Comparison of ENCODE assay signal across 27 mouse cellular contexts in the genomic region with DNA sequence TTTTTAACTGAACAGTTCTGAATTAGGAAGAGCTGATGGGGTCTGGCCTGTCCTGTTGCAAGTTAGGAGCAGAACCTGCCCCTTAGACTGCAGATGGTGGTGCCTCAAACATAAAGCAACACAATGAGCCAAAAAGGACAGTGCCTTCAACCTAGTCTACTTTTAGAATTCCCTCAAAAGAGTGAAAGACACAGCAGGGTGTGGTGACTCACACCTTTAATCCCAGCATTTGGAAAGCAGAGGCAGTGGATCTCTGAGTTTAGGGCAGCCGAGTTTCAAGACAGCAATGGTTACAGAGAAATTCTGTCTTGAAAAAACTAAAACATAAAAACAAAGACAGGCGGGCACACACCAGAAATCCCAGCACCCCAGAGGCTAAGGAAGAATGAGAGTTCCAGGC. TPM values are rescaled to one million over a fixed set of nuclear protein-coding genes. Genes with fewer than 3 reads are reported as not detected.
DNase-seq lines count a peak whose midpoint lies in the region; ATAC-seq lines count a peak whose summit lies in the region.
"Had no signal": no experiment of that assay in that cellular context is flagged by ENCODE, and none has a peak within 500 bp of the region (broad histone marks: within the 10 kb centered on the region; RNA-seq: fewer than 3 reads in every experiment).

No protein-coding gene starts in this region.

- H3K9ac ChIP-seq in embryonic facial prominence, embryonic 13.5 days: peak overlapping the region; percentile 16; the same call in 1 of the 2 replicates
- no peak overlapping the region for H3K9ac ChIP-seq in midbrain, embryonic 11.5 days (ENCODE audit: low read length)
- H3K9ac ChIP-seq in midbrain, embryonic 15.5 days: no peak overlapping the region
- no peak overlapping the region for H3K9ac ChIP-seq in forebrain, embryonic 11.5 days (ENCODE audit: low read length)
- H3K9ac ChIP-seq: embryonic facial prominence, embryonic 12.5 days; forebrain, embryonic 13.5 days; heart, embryonic 12.5 days; heart, embryonic 15.5 days; hindbrain, embryonic 14.5 days had no signal

- H3K4me2 ChIP-seq in embryonic facial prominence, embryonic 13.5 days: no peak overlapping the region
- no peak overlapping the region for H3K4me2 ChIP-seq in midbrain, embryonic 11.5 days
- no peak overlapping the region for H3K4me2 ChIP-seq in midbrain, embryonic 15.5 days
- no peak overlapping the region for H3K4me2 ChIP-seq in forebrain, embryonic 11.5 days (ENCODE audit: low read depth, low read length, severe bottlenecking)
- H3K4me2 ChIP-seq: embryonic facial prominence, embryonic 12.5 days; forebrain, embryonic 13.5 days; heart, embryonic 12.5 days; heart, embryonic 15.5 days; hindbrain, embryonic 14.5 days had no signal

- no peaks in the 10 kb centered on the region for H3K27me3 ChIP-seq in embryonic facial prominence, embryonic 13.5 days
- H3K27me3 ChIP-seq in embryonic facial prominence, embryonic 10.5 days (replicated peaks; ENCODE audit: low read depth, poor library complexity, severe bottlenecking): no peaks in the 10 kb centered on the region
- no peaks in the 10 kb centered on the region for H3K27me3 ChIP-seq in midbrain, embryonic 11.5 days (ENCODE audit: control insufficient read depth, insufficient read depth, low read length)
- no peaks in the 10 kb centered on the region for H3K27me3 ChIP-seq in midbrain, embryonic 15.5 days (replicated peaks)
- no peaks in the 10 kb centered on the region for H3K27me3 ChIP-seq in forebrain, embryonic 11.5 days (ENCODE audit: control insufficient read depth, insufficient read depth, low read length)
- H3K27me3 ChIP-seq: embryonic facial prominence, embryonic 12.5 days; forebrain, embryonic 13.5 days; heart, embryonic 12.5 days; heart, embryonic 15.5 days had no signal

- no peaks in the 10 kb centered on the region for H3K4me1 ChIP-seq in embryonic facial prominence, embryonic 13.5 days
- no peaks in the 10 kb centered on the region for H3K4me1 ChIP-seq in embryonic facial prominence, embryonic 10.5 days
- no peaks in the 10 kb centered on the region for H3K4me1 ChIP-seq in midbrain, embryonic 11.5 days (ENCODE audit: control insufficient read depth, insufficient read depth, low read length)
- no peaks in the 10 kb centered on the region for H3K4me1 ChIP-seq in midbrain, embryonic 15.5 days
- no peaks in the 10 kb centered on the region for H3K4me1 ChIP-seq in forebrain, embryonic 11.5 days (replicated peaks; ENCODE audit: control insufficient read depth, insufficient read depth, low read length)
- H3K4me1 ChIP-seq: embryonic facial prominence, embryonic 12.5 days; heart, embryonic 15.5 days had no signal

- no peak overlapping the region for H3K4me3 ChIP-seq in embryonic facial prominence, embryonic 13.5 days
- H3K4me3 ChIP-seq in embryonic facial prominence, embryonic 10.5 days: no peak overlapping the region
- H3K4me3 ChIP-seq in midbrain, embryonic 11.5 days (ENCODE audit: low read depth, low read length): no peak overlapping the region
- H3K4me3 ChIP-seq in midbrain, embryonic 15.5 days: no peak overlapping the region
- H3K4me3 ChIP-seq in forebrain, embryonic 11.5 days (ENCODE audit: low read depth, low read length): no peak overlapping the region
- H3K4me3 ChIP-seq: embryonic facial prominence, embryonic 12.5 days; erythroblast, embryonic 14.5 days; forebrain, embryonic 13.5 days; heart, embryonic 12.5 days; heart, embryonic 15.5 days had no signal

- no peak overlapping the region for H3K27ac ChIP-seq in embryonic facial prominence, embryonic 13.5 days
- no peak overlapping the region for H3K27ac ChIP-seq in embryonic facial prominence, embryonic 10.5 days (replicated peaks)
- H3K27ac ChIP-seq in midbrain, embryonic 11.5 days (ENCODE audit: low read depth, low read length): no peak overlapping the region
- no peak overlapping the region for H3K27ac ChIP-seq in midbrain, embryonic 15.5 days
- no peak overlapping the region for H3K27ac ChIP-seq in forebrain, embryonic 11.5 days (ENCODE audit: low read depth, low read length)
- H3K27ac ChIP-seq: embryonic facial prominence, embryonic 12.5 days; forebrain, embryonic 13.5 days; heart, embryonic 15.5 days; hindbrain, embryonic 14.5 days; hindbrain, postnatal 0 days had no signal

- no peaks in the 10 kb centered on the region for H3K9me3 ChIP-seq in embryonic facial prominence, embryonic 13.5 days
- H3K9me3 ChIP-seq in embryonic facial prominence, embryonic 10.5 days: no peaks in the 10 kb centered on the region
- no peaks in the 10 kb centered on the region for H3K9me3 ChIP-seq in midbrain, embryonic 11.5 days (ENCODE audit: control insufficient read depth, low read length)
- no peaks in the 10 kb centered on the region for H3K9me3 ChIP-seq in midbrain, embryonic 15.5 days
- no peaks in the 10 kb centered on the region for H3K9me3 ChIP-seq in forebrain, embryonic 11.5 days (ENCODE audit: control insufficient read depth, low read length)
- H3K9me3 ChIP-seq: embryonic facial prominence, embryonic 12.5 days; forebrain, embryonic 13.5 days; G1E; heart, embryonic 12.5 days; heart, embryonic 15.5 days had no signal

- intact Hi-C loops in heart, postnatal 36 days (cut with DNase I): no loop called here

- peaks cover 98% of the 10 kb centered on the region for H3K36me3 ChIP-seq in embryonic facial prominence, embryonic 13.5 days
- H3K36me3 ChIP-seq in embryonic facial prominence, embryonic 10.5 days (replicated peaks): peaks cover 100% of the 10 kb centered on the region
- H3K36me3 ChIP-seq in midbrain, embryonic 11.5 days (ENCODE audit: control insufficient read depth, insufficient read depth, low read length): peaks cover 17% of the 10 kb centered on the region
- H3K36me3 ChIP-seq in midbrain, embryonic 15.5 days (replicated peaks): peaks cover 39% of the 10 kb centered on the region
- H3K36me3 ChIP-seq in forebrain, embryonic 11.5 days (ENCODE audit: control insufficient read depth, insufficient read depth, low read length): peaks cover 8% of the 10 kb centered on the region; the same call in 1 of the 2 replicates

- no peak for ATAC-seq in embryonic facial prominence, embryonic 13.5 days (ENCODE audit: insufficient number of reproducible peaks, insufficient read depth, low FRiP score, low TSS enrichment, low read depth)
- ATAC-seq in midbrain, embryonic 11.5 days (ENCODE audit: low FRiP score): no peak
- no peak for ATAC-seq in midbrain, embryonic 15.5 days (replicated peaks)
- ATAC-seq in forebrain, embryonic 11.5 days (replicated peaks; ENCODE audit: low FRiP score): no peak
- ATAC-seq: activated CD4-positive, CD25-positive, alpha-beta regulatory T cell, adult 4 months; forebrain, embryonic 13.5 days; forebrain, embryonic 16.5 days; hindbrain, postnatal 0 days; inflammation-experienced regulatory T-cells, adult 6 months had no signal

- WGBS in embryonic facial prominence, embryonic 13.5 days: 87% methylated on average over 2 of the region's 2 CpGs
- 82% methylated on average over 2 of the region's 2 CpGs for WGBS in embryonic facial prominence, embryonic 10.5 days
- 68% methylated on average over 2 of the region's 2 CpGs for WGBS in midbrain, embryonic 11.5 days
- 77% methylated on average over 2 of the region's 2 CpGs for WGBS in midbrain, embryonic 15.5 days
- WGBS in forebrain, embryonic 11.5 days: 56% methylated on average over 2 of the region's 2 CpGs

- no peak for DNase-seq in embryonic facial prominence, embryonic 10.5 days (ENCODE audit: low spot score)
- peak; percentile 31 for DNase-seq in midbrain, embryonic 11.5 days (ENCODE audit: low spot score, missing footprints)
- peak; percentile 56 for DNase-seq in R1 (ENCODE audit: low read depth, low spot score)
- no peak for DNase-seq in heart, postnatal 36 days
- no peak for DNase-seq in forebrain, embryonic 11.5 days (ENCODE audit: low spot score)
- DNase-seq: adrenal gland, adult 8-10 months; adrenal gland, postnatal 25 days; cerebellum, adult 18-20 months; cerebellum, adult 9-10 months; cerebellum, postnatal 14 days; gastrocnemius, postnatal 25 days; heart, adult 18-20 months; heart, postnatal 10 days; heart, postnatal 4 days had no signal

RNA-seq across cellular contexts. Expression of a gene that starts 15.8 kb away (rescaled TPM):
- 35.7 and 39.0 TPM in 2 replicates for polyA plus RNA-seq in embryonic facial prominence, embryonic 13.5 days (2015; fragmentation: Nextera tagmentation; extraction: Ambion mirVana)
- 67.7 and 73.5 TPM in 2 replicates for polyA plus RNA-seq in embryonic facial prominence, embryonic 10.5 days (2016; fragmentation: Nextera tagmentation; extraction: Ambion mirVana)
- 35.4 and 39.4 TPM in 2 replicates for polyA plus RNA-seq in midbrain, embryonic 11.5 days (2014; fragmentation: Nextera tagmentation; extraction: Ambion mirVana)
- polyA plus RNA-seq in midbrain, embryonic 15.5 days (2015; fragmentation: Nextera tagmentation; extraction: Ambion mirVana): 42.2 and 45.3 TPM in 2 replicates
- total RNA-seq in heart, postnatal 36 days (2021): 1 to 10 TPM; 7.0 to 8.1 TPM
- 48.9 and 49.3 TPM in 2 replicates for polyA plus RNA-seq in forebrain, embryonic 11.5 days (2014; fragmentation: Nextera tagmentation; extraction: Ambion mirVana)

RNA-seq across cellular contexts. Expression of a gene that starts 16.0 kb away (rescaled TPM):
- polyA plus RNA-seq in embryonic facial prominence, embryonic 13.5 days (2015; fragmentation: Nextera tagmentation; extraction: Ambion mirVana): 237 and 238 TPM in 2 replicates
- polyA plus RNA-seq in embryonic facial prominence, embryonic 10.5 days (2016; fragmentation: Nextera tagmentation; extraction: Ambion mirVana): 242 and 244 TPM in 2 replicates
- polyA plus RNA-seq in midbrain, embryonic 11.5 days (2014; fragmentation: Nextera tagmentation; extraction: Ambion mirVana): 239 and 249 TPM in 2 replicates
- polyA plus RNA-seq in midbrain, embryonic 15.5 days (2015; fragmentation: Nextera tagmentation; extraction: Ambion mirVana): 426 and 433 TPM in 2 replicates
- 1,000 to 10,000 TPM; 1,294 to 1,573 TPM for total RNA-seq in heart, postnatal 36 days (2021)
- 225 and 246 TPM in 2 replicates for polyA plus RNA-seq in forebrain, embryonic 11.5 days (2014; fragmentation: Nextera tagmentation; extraction: Ambion mirVana)

Comparison
In these comparisons a context has a peak if more than half of its experiments do, and no peak if none do; other contexts are left out.
1. DNase-seq: peak in midbrain, embryonic 11.5 days (single experiment) and R1 (single experiment); none in embryonic facial prominence, embryonic 10.5 days (single experiment), heart, postnatal 36 days (0 of 2) and forebrain, embryonic 11.5 days (single experiment).